Mouse (Mus musculus) CH12.LX (cell line): ENCODE results near the gene Atp7a.

Source experiments
- CHD1 ChIP-seq: IDR thresholded peaks from 2 replicates; pipeline ENCODE4 v1.6.1; 2012; ENCODE audit warnings: low read depth, low read length, improper control_type of control experiment, inconsistent platforms
- CTCF ChIP-seq, 2 experiments: IDR thresholded peaks in 1 of 2; conservative IDR thresholded peaks in 1 of 2; 2 replicates each; pipeline ENCODE4 v1.5.1; 2011 to 2012; ENCODE audit warnings: low read depth in 2 of 2, low read length in 2 of 2, improper control_type of control experiment in 1 of 2, inconsistent platforms in 1 of 2, mild to moderate bottlenecking in 1 of 2, moderate library complexity in 1 of 2
- ELF1 ChIP-seq: IDR thresholded peaks from 2 replicates; pipeline ENCODE4 v1.6.1; 2014; ENCODE audit warnings: low read depth, mild to moderate bottlenecking, inconsistent platforms, low read length, improper control_type of control experiment
- EP300 ChIP-seq: IDR thresholded peaks from 2 replicates; pipeline ENCODE4 v1.6.1; 2011; ENCODE audit warnings: low read length, improper control_type of control experiment
- HCFC1 ChIP-seq: IDR thresholded peaks from 2 replicates; pipeline ENCODE4 v1.6.1; 2012; ENCODE audit warnings: low read depth, mild to moderate bottlenecking, inconsistent platforms, low read length, improper control_type of control experiment
- IRF4 ChIP-seq: IDR thresholded peaks from 2 replicates; pipeline ENCODE4 v1.6.1; 2014; ENCODE audit warnings: low read depth, mild to moderate bottlenecking, inconsistent platforms, low read length, improper control_type of control experiment
- MAZ ChIP-seq: IDR thresholded peaks from 2 replicates; pipeline ENCODE4 v1.6.1; 2012; ENCODE audit warnings: low read depth, mild to moderate bottlenecking, inconsistent platforms, low read length, improper control_type of control experiment, moderate library complexity
- MEF2A ChIP-seq: IDR thresholded peaks from 2 replicates; pipeline ENCODE4 v1.6.1; 2014; ENCODE audit warnings: low read depth, mild to moderate bottlenecking, inconsistent platforms, low read length, improper control_type of control experiment, borderline replicate concordance
- POLR2A ChIP-seq: IDR thresholded peaks from 2 replicates; pipeline ENCODE4 v1.6.1; 2011; ENCODE audit warnings: low read depth, mild to moderate bottlenecking, improper control_type of control experiment, low read length
- UBTF ChIP-seq: IDR thresholded peaks from 2 replicates; pipeline ENCODE4 v1.6.1; 2012; ENCODE audit warnings: low read depth, mild to moderate bottlenecking, inconsistent platforms, low read length, improper control_type of control experiment, moderate library complexity
- USF1 ChIP-seq: IDR thresholded peaks from 2 replicates; pipeline ENCODE4 v1.6.1; 2014; ENCODE audit warnings: low read depth, mild to moderate bottlenecking, inconsistent platforms, low read length, improper control_type of control experiment
- ZC3H11A ChIP-seq: IDR thresholded peaks from 2 replicates; pipeline ENCODE4 v1.6.1; 2012; ENCODE audit warnings: low read depth, mild to moderate bottlenecking, inconsistent platforms, low read length, improper control_type of control experiment

- TF ChIP-seq CHD1 (no peak), IRF4 (0 out of 2 replicates have a peak, but pooled peaks have one; percentile 4), MEF2A (no peak), EP300 (no peak), CTCF (conservative IDR thresholded peaks at IDR 0.05 in 1 of 2, IDR thresholded peaks at IDR 0.05 in 1 of 2; ENCODE audit: low read depth in 2 of 2, low read length in 2 of 2) (no peak), MAZ (no peak), ELF1 (no peak), ZC3H11A (no peak), POLR2A (peak; percentile 81), HCFC1 (no peak; the same call in none of the 2 replicates), USF1 (peak; percentile 94), UBTF (no peak)
Measured at GRCm38 (mm10) chrX:106011465-106012159, 15.5 kb upstream of the Atp7a start, which contains the start of gene Magt1.
